In the genomic region with DNA sequence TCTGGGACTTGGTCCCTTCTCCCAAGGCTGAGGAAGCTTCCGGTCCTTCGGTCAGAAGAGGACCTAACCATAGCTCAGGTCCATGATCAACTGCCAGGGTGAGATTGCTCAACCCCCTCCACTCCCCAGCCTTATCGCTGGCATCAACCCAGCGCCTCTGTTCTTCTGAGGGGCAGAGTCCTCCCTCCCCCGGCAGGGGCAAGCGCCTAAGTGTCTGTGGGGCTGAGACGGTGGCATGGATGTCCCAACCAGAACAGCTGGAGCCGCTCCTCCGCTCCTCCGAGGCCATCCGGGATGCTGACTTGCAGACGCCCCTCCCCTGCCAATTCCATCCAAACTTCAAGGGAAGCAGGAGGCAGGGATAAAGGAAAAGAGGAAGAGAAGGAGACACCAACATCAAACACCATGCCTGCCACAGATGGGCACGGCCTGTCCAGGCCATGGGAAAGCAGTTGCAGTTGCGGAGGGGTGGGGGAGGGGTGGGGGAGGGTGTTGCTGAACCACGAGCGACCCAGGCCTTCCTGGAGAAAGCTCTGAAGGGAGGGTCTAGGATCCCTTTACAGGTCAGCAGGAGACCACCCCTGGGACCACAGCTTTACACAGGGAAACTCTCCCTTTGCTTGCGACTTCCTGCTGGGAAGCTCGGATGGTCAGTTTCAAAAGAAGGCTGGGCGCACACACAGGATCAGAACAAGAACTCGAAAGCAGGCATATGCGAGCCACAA, we compare ENCODE assay signal across 8 mouse cellular contexts. TPM values are rescaled to one million over a fixed set of nuclear protein-coding genes. Genes with fewer than 3 reads are reported as not detected.
DNase-seq lines count a peak whose midpoint lies in the region; ATAC-seq lines count a peak whose summit lies in the region.

No protein-coding gene starts in this region.

- peak overlapping the region; percentile 95 for H3K27ac ChIP-seq in forebrain, embryonic 13.5 days
- H3K27ac ChIP-seq in intestine, embryonic 14.5 days (ENCODE audit: low read depth), result peak overlapping the region; percentile 93
- H3K27ac ChIP-seq in liver, embryonic 16.5 days (ENCODE audit: low read length), result peak overlapping the region; percentile 95
- H3K27ac ChIP-seq in neural tube, embryonic 12.5 days, result 0 out of 2 replicates have a peak overlapping the region, but pooled peaks have one; percentile 87

- H3K9me3 ChIP-seq in forebrain, embryonic 13.5 days (replicated peaks), result no peaks in the 10 kb centered on the region
- no peaks in the 10 kb centered on the region for H3K9me3 ChIP-seq in intestine, embryonic 14.5 days (ENCODE audit: control insufficient read depth, low read length)
- H3K9me3 ChIP-seq in liver, embryonic 16.5 days (replicated peaks; ENCODE audit: control insufficient read depth, low read length), result no peaks in the 10 kb centered on the region
- H3K9me3 ChIP-seq in neural tube, embryonic 12.5 days, result no peaks in the 10 kb centered on the region

- H3K27me3 ChIP-seq in forebrain, embryonic 13.5 days, result no peaks in the 10 kb centered on the region
- H3K27me3 ChIP-seq in intestine, embryonic 14.5 days (replicated peaks; ENCODE audit: control insufficient read depth, insufficient read depth, low read length), result no peaks in the 10 kb centered on the region
- H3K27me3 ChIP-seq in liver, embryonic 16.5 days (ENCODE audit: control insufficient read depth, insufficient read depth, low read depth, low read length), result no peaks in the 10 kb centered on the region
- no peaks in the 10 kb centered on the region for H3K27me3 ChIP-seq in neural tube, embryonic 12.5 days (replicated peaks)

- peak; percentile 43 for DNase-seq in urinary bladder, postnatal 25 days (ENCODE audit: low spot score)
- DNase-seq in urinary bladder, postnatal 10 days (ENCODE audit: low spot score), result no peak
- DNase-seq in intestine, embryonic 14.5 days (ENCODE audit: low spot score), result peak; percentile 69
- no peak for DNase-seq in cerebellum, adult 8-10 months
- no peak for DNase-seq in layer of hippocampus, postnatal 36 days

- no peak for ATAC-seq in forebrain, embryonic 13.5 days
- no peak for ATAC-seq in intestine, embryonic 14.5 days (replicated peaks; ENCODE audit: low FRiP score, low TSS enrichment, low read depth)
- ATAC-seq in liver, embryonic 16.5 days (ENCODE audit: low read depth), result peak; percentile 9; the same call in 1 of the 2 replicates
- no peak for ATAC-seq in neural tube, embryonic 12.5 days (ENCODE audit: low FRiP score, low read depth)

- peak overlapping the region; percentile 95 for H3K9ac ChIP-seq in forebrain, embryonic 13.5 days
- peak overlapping the region; percentile 94 for H3K9ac ChIP-seq in intestine, embryonic 14.5 days (ENCODE audit: low read length)
- peak overlapping the region; percentile 87 for H3K9ac ChIP-seq in liver, embryonic 16.5 days (ENCODE audit: low read depth, low read length)
- H3K9ac ChIP-seq in neural tube, embryonic 12.5 days, result peak overlapping the region; percentile 94

- peaks cover 33% of the 10 kb centered on the region for H3K36me3 ChIP-seq in forebrain, embryonic 13.5 days (ENCODE audit: poor library complexity, severe bottlenecking)
- H3K36me3 ChIP-seq in intestine, embryonic 14.5 days (ENCODE audit: control insufficient read depth, insufficient read depth, low read length), result peaks cover 10% of the 10 kb centered on the region; the same call in 1 of the 2 replicates
- peaks cover 4% of the 10 kb centered on the region; the same call in 1 of the 2 replicates for H3K36me3 ChIP-seq in liver, embryonic 16.5 days (ENCODE audit: control insufficient read depth, insufficient read depth)
- H3K36me3 ChIP-seq in neural tube, embryonic 12.5 days, result peaks cover 24% of the 10 kb centered on the region

- H3K4me1 ChIP-seq in forebrain, embryonic 13.5 days, result peaks cover 54% of the 10 kb centered on the region
- H3K4me1 ChIP-seq in intestine, embryonic 14.5 days (replicated peaks; ENCODE audit: control insufficient read depth, insufficient read depth, low read length), result peaks cover 37% of the 10 kb centered on the region
- H3K4me1 ChIP-seq in liver, embryonic 16.5 days (ENCODE audit: control insufficient read depth, low read depth, low read length), result peaks cover 56% of the 10 kb centered on the region
- H3K4me1 ChIP-seq in neural tube, embryonic 12.5 days, result peaks cover 53% of the 10 kb centered on the region

- H3K4me2 ChIP-seq in forebrain, embryonic 13.5 days, result peak overlapping the region; percentile 90
- peak overlapping the region; percentile 93 for H3K4me2 ChIP-seq in intestine, embryonic 14.5 days (ENCODE audit: low read length)
- H3K4me2 ChIP-seq in liver, embryonic 16.5 days (ENCODE audit: low read depth, low read length), result peak overlapping the region; percentile 97
- peak overlapping the region; percentile 74 for H3K4me2 ChIP-seq in neural tube, embryonic 12.5 days (replicated peaks)

- peak overlapping the region; percentile 74 for H3K4me3 ChIP-seq in forebrain, embryonic 13.5 days
- H3K4me3 ChIP-seq in intestine, embryonic 14.5 days (ENCODE audit: low read depth, low read length), result peak overlapping the region; percentile 91
- H3K4me3 ChIP-seq in liver, embryonic 16.5 days (ENCODE audit: low read depth, low read length), result peak overlapping the region; percentile 75
- peak overlapping the region; percentile 83 for H3K4me3 ChIP-seq in neural tube, embryonic 12.5 days

- 10% methylated on average over 20 of the region's 21 CpGs for WGBS in forebrain, embryonic 13.5 days
- 7% methylated on average over 21 of the region's 21 CpGs for WGBS in intestine, embryonic 14.5 days
- 11% methylated on average over 21 of the region's 21 CpGs for WGBS in liver, embryonic 16.5 days (ENCODE audit: insufficient replicate concordance)
- 8% methylated on average over 21 of the region's 21 CpGs for WGBS in neural tube, embryonic 12.5 days

RNA-seq across cellular contexts. Expression of a gene that starts 2.7 kb away (rescaled TPM):
- 89.8 and 98.0 TPM in 2 replicates for polyA plus RNA-seq in forebrain, embryonic 13.5 days (2015; fragmentation: Nextera tagmentation; extraction: Ambion mirVana)
- 46.8 and 52.0 TPM in 2 replicates for polyA plus RNA-seq in intestine, embryonic 14.5 days (2014; fragmentation: Nextera tagmentation; extraction: Ambion mirVana)
- 16.7 and 18.4 TPM in 2 replicates for polyA plus RNA-seq in liver, embryonic 16.5 days (2015; fragmentation: Nextera tagmentation; extraction: Ambion mirVana)
- 95.8 TPM in 2 replicates for polyA plus RNA-seq in neural tube, embryonic 12.5 days (2016; fragmentation: Nextera tagmentation; extraction: Ambion mirVana)
- total RNA-seq in layer of hippocampus, postnatal 36 days (2021), result 10 to 100 TPM; 34.5 to 38.0 TPM

RNA-seq across cellular contexts. Expression of a gene that starts 39.1 kb away (rescaled TPM):
- polyA plus RNA-seq in forebrain, embryonic 13.5 days (2015; fragmentation: Nextera tagmentation; extraction: Ambion mirVana), result 0.31 and 1.0 TPM in 2 replicates
- 0.18 and 0.34 TPM in 2 replicates for polyA plus RNA-seq in intestine, embryonic 14.5 days (2014; fragmentation: Nextera tagmentation; extraction: Ambion mirVana)
- polyA plus RNA-seq in liver, embryonic 16.5 days (2015; fragmentation: Nextera tagmentation; extraction: Ambion mirVana), result 0.18 TPM in 1 of 2 replicates, not detected in the other
- 0.38 and 0.59 TPM in 2 replicates for polyA plus RNA-seq in neural tube, embryonic 12.5 days (2016; fragmentation: Nextera tagmentation; extraction: Ambion mirVana)
- total RNA-seq in layer of hippocampus, postnatal 36 days (2021), result not detected

Comparison
In these comparisons a context has a peak if more than half of its experiments do, and no peak if none do; other contexts are left out.
1. DNase-seq: peak in urinary bladder, postnatal 25 days (single experiment) and intestine, embryonic 14.5 days (single experiment); none in urinary bladder, postnatal 10 days (single experiment), cerebellum, adult 8-10 months (single experiment) and layer of hippocampus, postnatal 36 days (0 of 2).
2. Peak in every context shown above with its lines, with median percentiles within 50 percentile points of each other: H3K27ac ChIP-seq, H3K4me2 ChIP-seq, H3K4me3 ChIP-seq and H3K9ac ChIP-seq.